Mouse (Mus musculus) cerebellum, adult 9-11 months (tissue): ENCODE results near the gene Msantd4.
"Not testable (repeated sequence)": the region's sequence is repeated elsewhere in the genome, so short reads cannot be mapped to it uniquely, and the experiment has no call there.

ENCODE experiments used
- DNase-seq: peaks from one replicate; pipeline ENCODE4 v3.0.0; 2022

Gene Msantd4

GRCm38 (mm10) chr9:4375828-4376639, at the start of gene Msantd4:
Msantd4 (plus strand) TSS chr9:4376562.
- DNase-seq: peak; percentile 99

- DNase-seq: no peak
Observed at GRCm38 (mm10) chr9:4353163-4353562, 23.2 kb upstream of the Msantd4 start.

GRCm38 (mm10) chr9:4376640-4377120, 318 bp downstream of the Msantd4 start:
- no peak for DNase-seq

GRCm38 (mm10) chr9:4400801-4401200, 24.4 kb downstream of the Msantd4 start:
- not testable (repeated sequence) for DNase-seq
